In genomic region chr4:126741448-126741847, GRCm38 (mm10) we compare ENCODE assay signal across 8 mouse cellular contexts. TPM values are rescaled to one million over a fixed set of nuclear protein-coding genes. Genes with fewer than 3 reads are reported as not detected.
DNase-seq lines count a peak whose midpoint lies in the region; ATAC-seq and TF ChIP-seq lines count a peak whose summit lies in the region.

No protein-coding gene starts in this region.

- H3K4me1 ChIP-seq in intestine, postnatal 0 days (replicated peaks; ENCODE audit: control insufficient read depth, insufficient read depth, low read length): no peaks in the 10 kb centered on the region
- H3K4me1 ChIP-seq in midbrain, embryonic 11.5 days (ENCODE audit: control insufficient read depth, insufficient read depth, low read length): peaks cover 4% of the 10 kb centered on the region

- no peaks in the 10 kb centered on the region for H3K9me3 ChIP-seq in intestine, postnatal 0 days (ENCODE audit: control insufficient read depth)
- H3K9me3 ChIP-seq in midbrain, embryonic 11.5 days (ENCODE audit: control insufficient read depth, low read length): no peaks in the 10 kb centered on the region

- peaks cover 29% of the 10 kb centered on the region for H3K27me3 ChIP-seq in intestine, postnatal 0 days (replicated peaks; ENCODE audit: control insufficient read depth, insufficient read depth, low read length)
- H3K27me3 ChIP-seq in midbrain, embryonic 11.5 days (ENCODE audit: control insufficient read depth, insufficient read depth, low read length): peaks cover 67% of the 10 kb centered on the region

- H3K4me3 ChIP-seq in intestine, postnatal 0 days (ENCODE audit: low read depth, low read length): no peak overlapping the region
- no peak overlapping the region for H3K4me3 ChIP-seq in midbrain, embryonic 11.5 days (ENCODE audit: low read depth, low read length)

- no peak overlapping the region for H3K27ac ChIP-seq in intestine, postnatal 0 days (ENCODE audit: low read depth, low read length)
- no peak overlapping the region for H3K27ac ChIP-seq in midbrain, embryonic 11.5 days (ENCODE audit: low read depth, low read length)

- peak; percentile 46; the same call in 1 of the 2 replicates for ATAC-seq in intestine, postnatal 0 days
- 0 out of 2 replicates have a peak, but pooled peaks have one; percentile 40 for ATAC-seq in midbrain, embryonic 11.5 days (ENCODE audit: low FRiP score)

- no peak overlapping the region for H3K9ac ChIP-seq in intestine, postnatal 0 days (ENCODE audit: low read depth, low read length)
- H3K9ac ChIP-seq in midbrain, embryonic 11.5 days (ENCODE audit: low read length): no peak overlapping the region

- 8% methylated on average over 12 of the region's 12 CpGs for WGBS in intestine, postnatal 0 days
- WGBS in midbrain, embryonic 11.5 days: 3% methylated on average over 12 of the region's 12 CpGs

- H3K36me3 ChIP-seq in intestine, postnatal 0 days (ENCODE audit: control insufficient read depth, insufficient read depth): peaks cover 21% of the 10 kb centered on the region
- H3K36me3 ChIP-seq in midbrain, embryonic 11.5 days (ENCODE audit: control insufficient read depth, insufficient read depth, low read length): 0 out of 2 replicates have a peak, but pooled peaks cover 2% of the 10 kb centered on the region

- peak; percentile 92 for TF ChIP-seq CTCF in intestine, postnatal 0 days (IDR thresholded peaks at IDR 0.05; ENCODE audit: low read depth)

- peak; percentile 80 for DNase-seq in urinary bladder, postnatal 14 days (ENCODE audit: low spot score)
- no peak for DNase-seq in urinary bladder, postnatal 10 days (ENCODE audit: low spot score)
- DNase-seq in embryo, embryonic 11 days: peak; percentile 88
- peak; percentile 67 to 68 for DNase-seq in gastrocnemius, postnatal 36 days
- peak; percentile 82 for DNase-seq in left cerebral cortex, postnatal 4 days
- DNase-seq in midbrain, embryonic 11.5 days (ENCODE audit: low spot score, missing footprints): peak; percentile 97
- DNase-seq in spleen, adult 12 weeks (ENCODE audit: low spot score): peak; percentile 62

- intact Hi-C loops in gastrocnemius, postnatal 36 days (cut with DNase I): loop anchor here (2.0 to 5.0 kb wide), 4 partner anchors 64 to 189 kb away; partner anchors contain the start of gene Psmb2
- intact Hi-C loops in left cerebral cortex, postnatal 4 days (cut with DNase I): loop anchor here (2.0 to 5.0 kb wide), 3 partner anchors 101 to 189 kb away; no protein-coding TSS in a partner anchor

- peak overlapping the region; percentile 38; the same call in 1 of the 2 replicates for H3K4me2 ChIP-seq in intestine, postnatal 0 days (replicated peaks; ENCODE audit: low read depth)
- H3K4me2 ChIP-seq in midbrain, embryonic 11.5 days: no peak overlapping the region

RNA-seq across cellular contexts. Expression of gene Tfap2e, which starts 5.4 kb away (rescaled TPM):
- total RNA-seq in gastrocnemius, postnatal 36 days (2021): not detected
- not detected in 2 replicates for polyA plus RNA-seq in intestine, postnatal 0 days (2015; fragmentation: Nextera tagmentation; extraction: Ambion mirVana)
- not detected for total RNA-seq in left cerebral cortex, postnatal 4 days (2021)
- 1.5 and 1.6 TPM in 2 replicates for polyA plus RNA-seq in midbrain, embryonic 11.5 days (2014; fragmentation: Nextera tagmentation; extraction: Ambion mirVana)

RNA-seq across cellular contexts. Expression of gene Ncdn, which starts 11.8 kb away (rescaled TPM):
- total RNA-seq in gastrocnemius, postnatal 36 days (2021): 1 to 10 TPM; 7.6 to 9.9 TPM
- polyA plus RNA-seq in intestine, postnatal 0 days (2015; fragmentation: Nextera tagmentation; extraction: Ambion mirVana): 13.5 and 14.0 TPM in 2 replicates
- 100 to 1,000 TPM; 291 to 313 TPM for total RNA-seq in left cerebral cortex, postnatal 4 days (2021)
- 22.0 and 23.3 TPM in 2 replicates for polyA plus RNA-seq in midbrain, embryonic 11.5 days (2014; fragmentation: Nextera tagmentation; extraction: Ambion mirVana)

RNA-seq across cellular contexts. Expression of gene AU040320, which starts 11.9 kb away (rescaled TPM):
- 10 to 100 TPM; 23.5 TPM for total RNA-seq in gastrocnemius, postnatal 36 days (2021)
- 68.7 and 77.6 TPM in 2 replicates for polyA plus RNA-seq in intestine, postnatal 0 days (2015; fragmentation: Nextera tagmentation; extraction: Ambion mirVana)
- 10 to 100 TPM; 49.2 to 49.4 TPM for total RNA-seq in left cerebral cortex, postnatal 4 days (2021)
- polyA plus RNA-seq in midbrain, embryonic 11.5 days (2014; fragmentation: Nextera tagmentation; extraction: Ambion mirVana): 23.8 and 26.2 TPM in 2 replicates

Comparison
In these comparisons a context has a peak if more than half of its experiments do, and no peak if none do; other contexts are left out.
1. RNA of gene Ncdn, which starts 11.8 kb away (total RNA-seq): 291 to 313 TPM in left cerebral cortex, postnatal 4 days; 7.6 to 9.9 TPM in gastrocnemius, postnatal 36 days; every median in the first group is over 10 times any median in the second.